Mouse (Mus musculus): ENCODE results near the gene Nkain4.

Nkain4 gene

GRCm38 (mm10) chr2:180894734-180895133, 59.8 kb downstream of the Nkain4 start:
- DNase-seq (ENCODE audit: low read depth in 2 of 2, low spot score in 2 of 2), result peak; percentile 32 to 64

DNA sequence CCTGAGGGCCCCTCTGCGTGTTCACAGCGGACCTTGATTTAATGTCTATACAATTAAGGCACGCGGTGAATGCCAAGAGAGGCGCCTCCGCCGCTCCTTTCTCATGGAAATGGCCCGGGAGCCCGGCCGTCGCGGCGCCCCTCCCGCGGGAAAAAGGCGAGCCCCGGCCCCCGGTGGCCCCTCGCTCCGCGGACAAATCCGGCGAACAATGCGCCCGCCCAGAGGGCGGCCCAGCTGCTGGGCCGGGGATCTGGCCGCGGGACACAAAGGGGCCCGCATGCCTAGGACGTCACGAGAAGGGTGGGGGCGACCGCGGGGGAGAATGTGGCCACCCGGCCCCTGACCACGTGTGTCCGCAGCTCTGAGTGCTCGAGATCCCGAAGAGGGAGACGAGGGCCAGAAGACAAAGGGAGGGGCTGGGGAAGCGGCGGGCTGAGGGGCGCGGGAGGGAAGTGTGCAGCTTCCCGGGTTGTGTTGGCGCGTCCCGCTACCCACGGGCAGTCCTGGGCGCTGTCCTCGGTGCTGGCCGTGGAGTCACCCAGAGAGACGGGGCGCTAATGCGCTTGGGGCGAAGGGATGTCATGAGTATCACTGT, 60.4 kb downstream of the Nkain4 start:
- no peak for DNase-seq (ENCODE audit: low read depth in 2 of 2, low spot score in 2 of 2)

DNA sequence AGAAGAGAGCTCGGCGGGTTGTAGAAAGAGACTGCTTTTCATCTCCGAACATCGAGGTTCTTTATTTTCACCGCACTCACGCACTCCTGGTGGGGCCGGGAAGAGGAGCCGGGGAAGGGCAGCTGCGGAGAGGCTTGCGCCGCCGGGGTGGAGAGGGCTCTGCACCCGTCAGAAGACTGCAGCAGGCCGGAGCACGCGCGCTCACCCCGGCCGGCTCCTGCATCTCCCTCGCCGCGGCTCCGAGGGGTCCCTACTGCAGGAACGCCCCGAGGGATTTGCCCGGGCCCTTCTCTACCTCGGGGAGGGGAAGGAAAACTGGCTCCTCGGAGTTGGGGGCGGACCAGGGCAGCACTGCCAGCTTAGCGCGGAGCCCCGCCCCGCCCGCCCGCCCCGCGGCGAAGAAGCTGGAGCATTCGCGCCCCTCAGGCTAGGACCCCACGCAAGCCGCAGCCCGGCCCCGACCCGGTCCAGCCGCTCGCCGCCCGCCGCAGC, 60.9 kb downstream of the Nkain4 start:
- DNase-seq (ENCODE audit: low read depth in 2 of 2, low spot score in 2 of 2), result no peak

DNA sequence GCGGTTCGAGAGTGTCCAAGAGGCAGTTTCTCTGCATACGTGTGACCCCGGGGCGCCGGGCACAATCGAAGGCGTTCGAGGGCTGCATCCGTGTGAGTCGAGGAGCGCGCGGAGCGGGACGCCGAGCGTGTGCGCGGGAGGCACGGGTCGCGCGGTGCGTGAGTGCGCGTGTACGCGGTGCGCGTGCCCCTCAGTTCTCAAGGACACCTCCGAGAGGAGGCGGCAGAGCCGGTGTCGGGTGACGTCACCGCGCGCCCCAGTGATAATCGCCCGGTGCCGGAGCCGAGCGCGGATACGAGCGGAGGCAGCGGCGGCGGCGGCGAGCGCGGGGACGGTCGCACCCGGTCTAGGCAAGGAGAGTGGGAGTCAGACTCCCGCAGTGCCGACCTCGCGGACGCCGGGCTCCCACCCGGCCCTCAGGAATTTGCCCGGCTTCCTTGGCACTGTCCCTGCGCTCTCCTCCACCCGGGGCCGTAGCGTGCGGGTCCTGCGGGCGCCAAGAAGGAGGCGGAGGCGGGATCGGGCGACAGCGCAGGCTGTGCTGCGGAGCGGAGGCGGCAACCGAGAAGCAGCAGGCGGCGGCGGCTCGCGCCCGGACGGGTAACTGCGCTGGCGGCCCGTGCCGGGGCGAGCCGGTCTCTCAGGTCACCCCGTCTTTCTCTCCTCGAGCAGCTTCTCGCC, 61.5 kb downstream of the Nkain4 start:
- DNase-seq (ENCODE audit: low read depth in 2 of 2, low spot score in 2 of 2), result no peak

DNA sequence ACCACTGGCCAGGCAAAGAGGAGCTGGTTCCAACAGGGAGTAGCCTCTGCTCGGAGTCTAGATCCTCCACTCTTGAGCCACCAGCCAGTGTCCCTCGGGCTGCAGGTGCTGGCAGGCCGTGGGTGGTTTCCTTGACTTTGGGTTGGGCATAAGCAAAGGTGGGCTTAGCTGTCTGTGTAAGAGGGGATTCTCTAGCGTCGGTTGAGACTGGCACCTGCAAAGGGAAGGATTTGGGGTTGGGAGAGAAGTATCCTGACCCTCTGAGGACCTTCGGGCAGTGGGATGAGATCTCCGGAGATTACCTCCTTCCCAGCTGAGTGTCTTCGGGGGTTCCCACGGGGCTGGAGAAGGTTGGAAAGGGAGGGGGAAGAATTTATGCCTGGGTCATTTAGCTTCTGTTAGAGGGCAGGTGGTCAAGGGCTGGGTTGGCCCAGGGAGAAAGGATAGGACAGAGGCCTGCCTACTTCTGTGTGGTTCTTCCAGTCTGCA, 62.6 kb downstream of the Nkain4 start:
- no peak for DNase-seq (ENCODE audit: low read depth in 2 of 2, low spot score in 2 of 2)

DNA sequence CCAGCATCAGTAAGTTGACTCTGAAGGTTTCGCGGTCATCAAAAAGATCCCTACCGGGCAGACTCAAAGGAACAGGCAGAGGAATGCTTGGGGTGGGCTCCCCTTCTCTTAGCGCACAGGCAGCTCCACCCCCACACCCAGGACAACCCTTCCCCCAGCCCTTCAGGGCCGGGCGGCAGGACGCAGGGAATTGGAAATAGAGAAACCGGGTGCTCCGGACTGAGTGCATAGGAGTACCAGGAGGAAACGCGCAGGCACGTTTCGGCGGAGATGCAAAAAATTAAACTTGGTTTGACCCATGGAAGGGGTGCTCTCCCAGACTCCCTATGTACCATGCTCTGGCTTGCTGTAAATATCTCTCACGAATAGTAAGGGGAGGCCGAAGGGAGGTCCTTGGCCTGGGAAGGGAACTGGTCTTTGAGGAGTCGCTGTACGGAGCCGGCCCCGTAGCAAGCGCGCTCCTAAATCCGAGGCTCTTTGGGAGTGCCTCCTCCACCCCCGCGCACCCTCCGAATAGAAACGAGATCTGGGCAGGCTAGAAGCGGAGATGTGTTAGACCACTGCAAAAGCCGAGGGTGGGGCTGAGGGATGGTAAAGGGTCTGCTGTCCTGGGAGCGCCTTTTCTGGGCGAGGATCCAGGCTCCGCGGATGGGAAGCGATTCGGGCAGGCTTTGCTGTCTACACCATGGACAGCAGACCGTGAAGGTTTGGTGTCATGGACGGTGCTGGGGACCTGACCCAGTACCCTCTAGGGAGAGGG, 63.2 kb downstream of the Nkain4 start:
- DNase-seq (ENCODE audit: low read depth in 2 of 2, low spot score in 2 of 2), result no peak

- DNase-seq (ENCODE audit: low read depth in 2 of 2, low spot score in 2 of 2), result no peak
Observed at GRCm38 (mm10) chr2:180890422-180891074, 64.0 kb downstream of the Nkain4 start.

- no peak for DNase-seq (ENCODE audit: low read depth in 2 of 2, low spot score in 2 of 2)
Observed at GRCm38 (mm10) chr2:180889921-180890280, 64.6 kb downstream of the Nkain4 start.

DNA sequence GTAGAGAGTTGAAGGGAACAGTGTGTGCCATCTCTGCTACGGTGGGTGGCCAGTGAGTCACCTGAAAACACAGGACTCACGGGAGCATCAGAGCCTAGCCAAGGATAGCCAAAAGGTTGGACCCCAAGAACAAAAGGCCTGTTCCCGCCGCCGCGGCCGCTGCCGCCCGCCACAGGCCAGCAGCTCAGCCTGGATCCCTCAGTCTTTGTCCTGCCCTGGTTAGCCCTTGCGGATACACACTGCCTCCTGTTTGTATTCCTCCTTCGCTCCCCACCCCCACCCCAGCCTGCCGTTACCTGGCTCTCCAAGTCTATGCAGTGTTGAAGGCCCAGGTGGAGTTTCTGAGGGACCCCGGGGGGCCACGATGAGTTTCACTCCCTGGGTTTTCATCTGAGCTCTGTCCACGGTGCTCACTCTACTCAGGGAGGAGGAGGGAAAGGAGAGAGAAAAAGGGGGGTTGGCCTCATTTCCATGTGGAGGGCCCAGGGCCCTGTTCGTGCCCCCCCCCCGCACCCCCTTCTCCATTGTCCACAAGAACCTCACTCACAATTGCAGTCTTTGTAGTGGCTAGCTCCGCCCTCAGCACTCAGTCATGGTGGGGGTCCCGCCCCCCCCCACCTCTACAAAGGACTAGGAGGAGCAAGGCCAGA, 65.1 kb downstream of the Nkain4 start:
- DNase-seq (ENCODE audit: low read depth in 2 of 2, low spot score in 2 of 2), result no peak

DNA sequence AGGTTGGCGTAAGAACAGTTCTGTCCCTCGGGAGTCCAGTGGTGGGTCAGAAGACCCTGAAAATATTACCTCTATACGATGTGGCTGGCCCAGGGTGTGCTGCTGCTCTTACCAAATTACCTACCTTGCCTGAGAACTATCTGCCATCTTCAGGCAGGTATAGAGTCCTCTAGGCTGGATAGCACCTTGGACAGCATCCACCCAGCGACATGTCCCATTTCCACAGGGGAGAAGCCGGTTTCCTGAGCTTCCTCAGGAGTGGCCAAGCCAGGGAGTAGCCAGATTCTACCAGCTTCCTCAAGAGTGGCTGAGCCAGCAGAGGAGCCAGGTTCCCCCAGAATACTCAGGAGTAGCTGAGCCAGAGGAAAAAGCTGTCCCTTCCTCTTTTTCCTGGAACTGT, 69.2 kb downstream of the Nkain4 start:
- no peak for DNase-seq (ENCODE audit: low read depth in 2 of 2, low spot score in 2 of 2)

Data from CD8-positive naive resting alpha-beta T cell, adult 2 months (primary cell).